Mouse (Mus musculus) layer of hippocampus, postnatal 10 days (tissue): Measurements from ENCODE around the gene Lysmd3. TPM values are rescaled to one million over a fixed set of nuclear protein-coding genes. Genes with fewer than 3 reads are reported as not detected.

ENCODE experiments used
- DNase-seq, 2 experiments: peaks; one replicate each; pipeline ENCODE4 v3.0.0; 2021; ENCODE audit warnings: low spot score in 2 of 2
- total RNA-seq, 2 experiments: library from RNA; stranded (reverse); gene quantifications; 2 replicates each; pipeline ENCODE4 v1.2.3; 2021

Gene Lysmd3
- total RNA-seq, 2 experiments from 2014 or later, result 8.7 to 13.1 TPM

DNA sequence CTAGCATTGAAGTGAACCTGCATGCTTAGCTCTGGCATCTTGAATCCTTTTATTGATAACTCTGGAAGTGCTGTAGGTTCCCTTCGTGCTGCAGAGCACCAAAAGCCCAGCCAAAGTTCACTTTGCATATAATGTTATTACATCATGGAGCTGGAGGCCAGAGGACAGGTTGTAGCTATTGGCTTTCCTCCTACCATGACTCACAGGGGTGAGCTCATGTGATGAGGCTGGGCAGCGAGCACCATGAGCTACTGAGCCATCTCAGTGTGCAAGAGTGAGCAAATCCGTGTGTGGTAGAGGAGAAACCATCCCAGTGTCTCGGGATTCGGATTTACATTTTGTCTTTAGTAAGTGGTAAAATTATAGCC, 6.9 kb downstream of the Lysmd3 start:
- no peak for DNase-seq

GRCm38 (mm10) chr13:81667713-81668112, 10.2 kb downstream of the Lysmd3 start:
- DNase-seq, result no peak

DNA sequence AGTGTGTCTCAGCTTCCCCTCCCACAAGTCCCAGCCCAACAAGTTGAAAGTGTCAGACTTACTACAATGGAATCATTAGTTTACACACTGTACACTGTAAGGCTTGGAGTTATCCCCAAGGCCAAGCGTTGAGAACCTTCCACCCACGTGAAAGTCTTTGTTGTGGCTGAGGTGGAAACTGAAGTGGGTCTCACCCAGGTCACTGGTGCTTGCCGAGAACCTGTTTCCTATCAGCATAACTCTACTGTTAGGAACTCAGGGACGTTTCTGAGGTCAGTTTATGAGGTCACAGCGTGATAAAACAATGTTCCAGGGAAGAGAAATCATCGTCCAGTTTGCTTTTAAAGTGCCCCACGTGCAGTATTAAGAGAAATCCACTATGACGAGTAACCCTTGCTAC, 17.9 kb downstream of the Lysmd3 start:
- no peak for DNase-seq

DNA sequence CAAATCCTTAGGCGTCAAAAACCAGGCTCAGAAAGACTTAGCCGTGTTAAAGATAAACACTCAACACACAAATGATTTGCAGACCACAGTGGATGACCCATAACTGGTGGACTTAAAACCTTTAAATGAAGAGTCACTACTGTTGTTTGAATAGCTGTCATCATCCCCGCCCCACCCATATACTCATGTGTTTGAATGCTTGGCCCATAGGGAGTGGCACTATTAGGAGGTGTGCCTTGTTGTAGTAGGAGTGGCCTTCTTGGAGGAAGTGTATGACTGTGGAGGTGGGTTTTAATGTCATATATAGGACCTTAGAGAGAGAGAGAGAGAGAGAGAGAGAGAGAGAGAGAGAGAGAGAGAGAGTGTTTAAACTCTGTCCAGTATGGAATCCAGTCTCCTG, 25.6 kb downstream of the Lysmd3 start:
- no peak for DNase-seq

- no peak for DNase-seq
These were observed 26.8 kb downstream of the Lysmd3 start for GRCm38 (mm10) chr13:81684258-81684657.

DNA sequence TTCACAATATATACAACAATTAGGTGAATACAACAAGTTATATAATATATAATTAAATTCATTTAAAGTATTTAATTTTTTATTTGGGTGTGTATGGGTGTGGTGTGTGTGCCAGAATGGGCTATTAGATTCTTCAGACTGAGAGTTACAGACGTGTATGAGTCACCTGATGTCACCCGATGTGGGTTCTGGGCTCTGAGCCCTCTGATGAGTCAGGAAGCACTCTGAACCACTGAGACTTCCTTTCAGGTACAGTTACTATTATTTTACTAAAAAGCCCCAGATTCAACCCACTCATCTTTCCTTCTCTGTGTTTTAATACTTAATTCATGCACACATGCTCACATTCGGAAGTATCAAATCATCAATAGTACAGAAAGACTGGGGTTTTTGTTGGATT, 27.4 kb downstream of the Lysmd3 start:
- DNase-seq, result no peak

GRCm38 (mm10) chr13:81689587-81689986, 32.1 kb downstream of the Lysmd3 start:
- DNase-seq, result no peak

DNA sequence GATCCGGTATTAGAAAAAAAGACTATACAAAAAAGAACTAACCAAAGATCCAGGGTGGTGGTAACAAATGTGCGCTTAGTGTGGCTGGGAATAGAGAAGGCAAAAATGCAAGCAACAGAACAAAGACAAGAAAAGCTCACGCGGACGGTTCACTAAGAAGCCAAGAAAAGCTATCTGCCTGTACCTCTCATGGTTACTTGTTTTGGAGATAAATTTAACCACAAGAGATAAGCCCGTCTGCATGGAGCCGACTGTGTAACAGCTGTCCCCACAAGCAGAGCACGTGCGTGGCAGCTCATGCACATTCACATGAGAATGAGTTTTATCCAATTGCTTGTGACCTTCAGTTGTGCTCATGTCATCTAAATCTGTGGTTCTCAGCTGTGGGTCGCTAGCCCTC, 33.0 kb downstream of the Lysmd3 start:
- DNase-seq, result no peak

- peak in 1 of 2 experiments; percentile 12 for DNase-seq
These were observed 34.1 kb downstream of the Lysmd3 start for GRCm38 (mm10) chr13:81691606-81692005.

GRCm38 (mm10) chr13:81694446-81694845, 37.0 kb downstream of the Lysmd3 start:
- DNase-seq, result peak in 1 of 2 experiments; percentile 25

DNA sequence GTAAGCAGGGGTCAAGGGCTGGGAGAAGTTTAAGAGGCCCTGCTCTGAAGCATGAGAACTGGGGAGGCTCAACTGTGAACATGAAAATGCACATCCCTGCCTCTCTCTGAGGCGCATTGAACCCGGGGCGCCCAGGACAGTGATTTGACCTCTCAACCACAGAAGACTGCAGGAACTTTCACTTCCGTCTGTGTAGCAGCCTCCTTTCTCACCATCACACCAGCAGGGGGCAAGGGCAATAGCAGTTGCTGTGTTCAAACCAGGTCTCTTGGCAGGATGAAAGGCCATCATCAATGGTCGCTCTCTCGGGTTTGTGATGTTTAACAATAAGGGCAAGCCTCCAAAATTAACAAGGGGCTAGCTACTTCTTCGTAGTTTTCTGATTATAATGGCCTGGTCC, 45.7 kb downstream of the Lysmd3 start:
- no peak for DNase-seq

DNA sequence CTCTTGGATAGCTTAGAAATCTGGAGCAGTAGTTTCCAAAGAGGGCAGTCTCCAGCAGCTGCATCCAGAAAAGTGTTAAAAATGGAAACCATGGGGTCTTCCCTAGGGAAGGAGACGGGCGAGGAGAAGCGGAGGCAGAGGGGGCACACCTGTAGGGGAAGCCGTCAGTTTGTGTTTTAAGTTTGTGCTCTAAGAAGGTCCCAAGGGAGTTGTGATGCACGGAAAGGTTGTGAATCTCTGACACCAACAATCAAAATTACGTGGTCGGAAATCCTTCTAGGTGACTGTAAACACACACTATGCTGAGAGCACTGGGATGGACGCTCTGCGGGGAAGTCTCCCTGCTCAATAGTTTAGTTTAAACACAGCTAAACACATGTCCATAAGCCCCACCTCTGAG, 46.2 kb downstream of the Lysmd3 start:
- no peak for DNase-seq

- no peak for DNase-seq
These were observed 48.8 kb downstream of the Lysmd3 start for GRCm38 (mm10) chr13:81706311-81706710.

GRCm38 (mm10) chr13:81709805-81710204, 52.3 kb downstream of the Lysmd3 start:
- DNase-seq, result no peak

DNA sequence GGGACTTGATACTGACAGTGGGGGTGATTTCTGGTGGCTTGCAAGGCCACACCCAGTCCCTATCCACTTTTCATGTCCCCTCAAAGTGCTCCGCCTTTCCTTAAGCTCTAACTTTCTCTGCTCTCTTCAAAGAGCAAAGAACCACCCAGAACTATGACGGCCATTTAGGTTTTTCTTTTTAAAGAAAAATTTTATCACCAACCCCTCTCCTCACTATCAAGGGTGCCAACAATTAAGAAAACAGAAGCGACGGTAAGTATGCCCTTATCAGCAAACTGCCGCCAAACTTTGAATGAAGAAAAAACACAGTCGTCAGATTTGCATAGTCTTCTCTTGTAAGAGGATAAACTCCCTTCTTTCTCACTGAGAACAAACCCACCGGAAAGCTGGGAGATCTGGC, 52.8 kb downstream of the Lysmd3 start:
- DNase-seq, result no peak

DNA sequence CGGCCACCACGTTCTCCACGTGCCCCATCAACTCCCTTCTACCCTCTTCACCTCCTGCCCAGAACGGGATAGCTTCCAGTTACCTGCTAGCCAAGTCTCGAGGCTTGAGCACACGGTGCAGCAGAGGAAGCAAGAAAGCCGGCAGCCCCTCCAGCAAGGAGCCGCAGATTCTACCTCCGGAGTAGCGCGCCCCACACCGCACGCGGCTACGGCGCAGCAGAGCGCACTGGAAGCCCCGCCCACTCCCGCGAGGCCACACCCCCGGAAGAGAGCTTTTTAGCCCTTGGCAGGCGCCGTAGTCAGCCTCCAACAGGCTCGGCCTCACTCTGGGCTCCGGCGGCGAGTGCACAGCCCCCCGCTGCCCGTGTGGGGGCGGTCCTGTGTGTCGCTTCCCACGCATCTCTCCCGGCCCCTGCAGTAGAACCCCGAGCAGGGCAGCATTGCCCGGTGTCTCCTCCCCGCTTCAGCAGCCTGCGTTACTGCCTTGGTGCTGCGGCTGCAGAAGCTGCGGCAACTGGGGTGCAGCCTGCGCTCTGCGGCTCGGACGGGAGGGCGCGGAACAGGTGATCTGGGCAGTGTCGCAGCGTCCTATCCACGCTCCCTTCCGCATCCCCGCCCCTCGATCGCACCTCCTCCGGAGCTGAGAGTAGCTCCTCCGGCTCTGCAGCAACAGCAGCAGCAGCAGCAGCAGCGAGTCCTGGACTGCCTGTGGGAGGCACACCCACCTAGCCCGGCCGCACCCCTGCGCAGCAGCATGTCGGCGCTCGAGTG, 53.5 kb downstream of the Lysmd3 start, which contains the start of the genes Polr3g and Mblac2:
Polr3g (minus strand) TSS at position 239 of the 771 bp plus-strand sequence.
Mblac2 (plus strand) TSS at position 567 of the 771 bp plus-strand sequence.
- peak; percentile 96 to 98 for DNase-seq

DNA sequence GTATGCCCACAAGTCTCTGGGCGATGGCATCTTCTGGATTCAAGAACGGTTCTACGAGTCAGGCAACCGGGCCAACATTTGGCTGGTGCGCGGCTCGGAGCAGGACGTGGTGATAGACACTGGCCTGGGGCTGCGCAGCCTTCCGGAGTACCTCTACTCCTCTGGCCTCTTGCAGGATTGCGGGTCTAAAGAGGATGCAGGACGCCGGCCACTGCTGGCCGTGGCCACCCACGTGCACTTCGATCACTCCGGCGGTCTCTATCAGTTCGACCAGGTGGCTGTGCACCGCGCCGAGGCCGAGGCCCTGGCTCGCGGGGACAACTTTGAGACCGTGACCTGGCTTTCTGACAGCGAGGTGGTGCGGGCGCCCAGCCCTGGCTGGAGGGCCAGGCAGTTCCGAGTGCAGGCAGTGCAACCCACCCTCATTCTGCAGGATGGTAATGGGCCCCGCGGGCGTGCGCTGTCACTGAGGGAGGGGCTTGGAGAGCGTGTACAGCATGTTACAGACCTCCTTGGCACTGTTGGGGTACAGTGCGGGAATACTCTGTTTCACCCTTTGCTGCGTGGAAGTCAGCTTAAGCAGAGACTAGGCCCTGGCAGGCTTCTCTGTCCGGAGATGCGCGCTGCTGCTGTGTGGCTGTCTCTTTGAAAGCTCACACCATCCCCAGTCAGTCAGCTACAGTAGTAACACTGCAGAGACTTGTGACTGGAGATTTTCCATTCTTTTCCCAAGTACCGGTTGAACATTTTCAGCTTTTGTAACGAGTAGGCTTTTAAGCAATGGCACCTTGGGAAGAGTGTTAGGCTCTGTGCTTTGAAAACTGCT, 54.3 kb downstream of the Lysmd3 start:
- peak; percentile 54 to 69 for DNase-seq

DNA sequence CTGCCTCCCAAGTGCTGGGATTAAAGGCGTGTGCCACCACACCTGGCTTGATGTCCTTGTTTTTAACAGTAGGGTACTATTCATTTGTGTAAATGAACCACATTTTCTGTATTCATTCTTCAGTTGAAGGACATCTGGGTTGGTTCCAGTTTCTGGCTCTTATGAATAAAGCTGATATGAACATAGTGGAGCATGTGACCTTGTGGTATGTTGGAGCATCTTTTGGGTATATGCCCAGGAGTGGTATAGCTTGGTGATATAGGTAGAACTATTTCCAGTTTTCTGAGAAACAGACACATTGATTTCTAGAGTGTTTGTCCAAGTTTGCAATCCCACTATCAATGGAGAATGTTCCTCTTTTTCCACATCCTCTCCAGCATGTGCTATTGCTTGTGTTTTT, 56.4 kb downstream of the Lysmd3 start:
- DNase-seq, result no peak
